Mouse (Mus musculus): Measurements from ENCODE around the gene Olfr418.
"Not testable (repeated sequence)": the region's sequence is repeated elsewhere in the genome, so short reads cannot be mapped to it uniquely, and the experiment has no call there.

Olfr418 gene

DNA sequence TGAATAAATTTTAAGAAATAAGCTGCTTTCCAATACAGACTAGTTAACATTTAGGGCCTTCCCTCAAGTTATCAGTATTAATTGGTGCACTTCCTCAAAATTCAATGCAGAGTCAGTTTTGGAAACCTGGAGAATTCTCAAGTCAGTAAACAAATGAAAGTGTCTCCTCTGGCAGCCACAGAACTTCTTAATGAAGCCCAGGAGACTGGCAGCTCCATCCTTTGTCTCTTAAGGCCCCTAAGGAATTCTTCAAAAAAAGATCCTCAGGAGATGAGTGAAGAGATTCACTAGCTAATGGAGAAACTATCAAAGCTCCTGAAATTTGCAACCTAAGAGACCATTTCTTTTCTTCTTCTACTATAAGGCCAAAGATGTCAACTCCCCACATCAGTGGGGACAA lies at the start of gene Olfr418:
TSS of gene Olfr418 (plus strand) at position 301 of the 400 bp plus-strand sequence.
- DNase-seq = no peak

DNA sequence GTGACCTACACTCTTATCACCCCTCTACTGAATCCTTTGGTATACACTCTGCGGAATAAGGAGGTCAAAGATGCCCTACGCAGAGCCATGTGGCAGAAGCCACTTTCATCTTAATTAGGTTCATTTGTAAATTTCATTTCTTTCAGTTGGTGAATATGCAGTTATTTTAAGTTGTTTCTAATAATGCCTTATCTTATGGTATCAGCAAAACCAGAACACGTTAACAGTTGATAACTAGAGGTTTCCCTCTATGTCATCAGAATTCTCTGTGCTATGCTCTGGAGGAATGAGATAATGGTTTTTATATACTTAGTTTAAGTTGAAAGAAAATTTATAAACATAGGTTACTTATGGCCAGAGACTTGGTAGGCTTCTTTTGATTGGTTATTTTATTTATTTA lies 49.3 kb upstream of the Olfr418 start:
- no peak for DNase-seq

DNA sequence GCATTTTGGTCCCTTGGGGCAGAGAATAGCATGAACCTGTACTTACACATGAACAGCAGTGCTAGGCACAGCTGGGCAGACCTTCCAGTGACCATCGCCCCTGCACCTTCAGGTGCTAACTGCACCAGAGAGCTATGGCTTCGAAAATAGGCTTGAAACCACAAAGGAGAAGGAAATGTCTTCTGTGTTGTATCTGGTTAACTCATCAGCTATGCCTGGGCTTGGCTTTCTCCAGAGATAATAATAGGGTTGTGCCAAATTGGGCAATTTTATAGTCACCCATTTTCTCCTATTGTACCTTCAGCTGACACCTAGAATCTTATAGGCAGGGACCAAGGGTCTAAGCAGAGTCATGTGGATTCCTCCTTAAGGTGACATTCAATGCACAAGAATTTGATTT lies 38.7 kb upstream of the Olfr418 start, which contains the start of gene Fcer1a:
TSS of gene Fcer1a (minus strand) at position 134 of the 400 bp plus-strand sequence.
- DNase-seq = no peak

DNA sequence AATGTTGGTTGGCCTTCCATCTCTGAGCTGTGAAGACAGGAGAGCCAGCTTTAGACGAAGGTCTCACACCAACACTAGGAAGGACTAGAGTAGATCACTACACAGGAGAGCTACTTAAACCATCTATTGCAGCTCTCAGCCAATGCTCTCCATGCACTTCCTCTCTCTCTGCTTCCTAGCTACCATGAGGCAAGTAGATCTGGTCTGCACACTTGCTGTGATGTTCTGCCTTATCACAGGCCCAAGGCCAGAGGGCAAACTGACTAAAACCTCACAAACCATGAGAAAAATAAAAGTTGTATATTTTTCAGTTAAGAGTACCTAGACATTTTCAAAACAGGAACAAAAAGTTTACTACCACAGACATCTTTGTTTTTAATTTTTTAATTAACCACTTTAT lies 28.8 kb upstream of the Olfr418 start:
- not testable (repeated sequence) for DNase-seq

DNA sequence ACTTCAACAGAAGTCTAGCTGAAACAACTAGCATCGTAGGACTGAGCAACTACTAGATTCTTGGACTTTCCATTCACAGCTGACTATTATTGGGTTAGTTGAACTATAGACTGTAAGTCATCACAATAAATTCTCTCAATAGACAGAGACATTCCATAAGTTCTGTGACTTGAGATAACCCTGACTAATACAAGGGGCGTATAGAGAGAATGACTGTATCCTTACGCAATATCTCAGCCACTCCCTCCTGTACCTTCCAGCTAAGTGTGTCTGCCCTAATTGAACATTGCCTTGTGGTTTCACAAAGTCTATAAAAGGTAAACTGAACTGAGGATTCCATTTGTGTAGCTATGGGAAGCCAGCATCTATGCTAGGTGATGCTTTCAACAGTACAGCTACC lies 15.9 kb upstream of the Olfr418 start:
- DNase-seq = no peak

DNA sequence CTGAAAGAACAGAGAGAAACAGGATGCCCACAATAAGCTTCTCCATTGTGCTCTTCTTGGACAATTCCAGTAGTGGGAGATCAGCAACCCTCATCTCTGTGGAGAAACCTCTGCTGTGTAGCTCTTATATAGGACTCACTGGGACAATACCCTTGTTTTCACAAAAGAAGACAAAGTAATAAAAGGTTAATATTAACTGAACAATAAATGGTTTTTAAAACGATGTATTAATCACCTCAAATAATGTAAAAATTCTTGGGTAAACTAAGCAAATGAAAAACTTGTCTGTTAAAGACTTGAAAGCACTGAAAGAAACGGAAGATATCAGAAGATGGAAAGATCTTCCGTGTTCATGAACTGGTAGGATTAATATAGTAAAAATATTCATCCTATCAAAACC lies 11.9 kb downstream of the Olfr418 start, which contains the start of gene Mptx2:
TSS of gene Mptx2 (minus strand) at position 101 of the 400 bp plus-strand sequence.
- no peak for DNase-seq

DNA sequence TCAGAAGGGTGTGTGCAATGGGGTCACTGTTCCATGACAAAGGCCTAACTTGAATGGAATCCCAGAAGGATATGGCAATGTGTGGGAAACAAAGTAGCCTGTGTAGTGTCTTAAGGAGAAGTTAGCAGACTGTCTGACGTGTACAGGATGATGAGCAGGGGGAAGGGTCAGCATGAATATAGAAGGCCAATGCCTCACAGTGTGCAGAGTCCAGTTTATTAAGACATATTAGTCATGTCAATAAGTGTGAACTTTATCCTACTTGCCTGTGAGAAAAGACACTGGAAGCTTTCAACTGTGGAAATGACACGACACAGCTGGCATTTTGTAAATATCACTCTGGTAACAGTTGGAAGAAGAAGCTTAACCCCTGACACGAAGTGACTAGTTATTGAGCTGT lies 37.0 kb downstream of the Olfr418 start:
- DNase-seq = not testable (repeated sequence)

DNA sequence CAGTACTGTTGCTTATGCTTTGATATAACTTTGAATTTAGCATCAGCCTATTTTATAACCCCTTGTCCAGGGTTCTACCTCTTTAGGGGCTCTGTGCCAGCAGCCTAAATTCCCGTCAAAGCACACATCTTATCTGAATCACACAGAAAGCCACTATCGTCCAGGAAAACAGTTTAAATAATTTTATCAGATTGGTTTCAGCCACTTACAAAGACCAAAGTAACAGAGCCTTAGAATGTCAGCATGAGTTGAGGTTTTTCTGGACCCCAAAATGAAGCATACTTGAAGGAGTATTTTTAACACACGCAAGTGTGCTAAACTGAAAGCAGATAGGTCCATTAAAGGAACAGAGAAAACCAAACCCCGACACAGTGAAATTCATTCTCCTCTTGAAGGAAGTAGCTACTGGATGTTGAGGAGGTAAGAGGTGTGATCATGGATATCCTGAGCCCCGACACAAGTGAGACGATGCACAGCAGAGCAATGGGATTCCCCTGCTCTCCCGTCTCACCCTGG lies 47.8 kb downstream of the Olfr418 start:
- DNase-seq = not testable (repeated sequence)

DNA sequence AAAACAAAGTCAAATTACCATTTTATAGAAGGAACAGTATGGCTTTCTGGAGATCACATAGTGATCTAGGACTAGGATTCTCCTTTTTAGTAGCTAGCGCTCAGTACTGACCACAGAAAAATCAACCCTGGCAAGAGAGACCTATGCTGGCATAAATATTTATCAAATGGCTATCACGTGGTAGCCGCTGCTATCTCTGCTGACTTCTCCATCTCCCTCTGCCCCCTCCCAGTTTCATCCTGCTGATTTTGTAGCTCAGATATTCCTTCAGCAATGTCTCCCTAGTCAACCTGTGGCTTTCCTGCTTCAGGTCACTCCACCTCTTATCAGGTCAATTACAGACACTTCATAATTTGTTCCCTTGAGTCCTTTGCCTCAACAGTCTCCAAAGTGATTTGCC lies 49.9 kb downstream of the Olfr418 start:
- no peak for DNase-seq

DNA sequence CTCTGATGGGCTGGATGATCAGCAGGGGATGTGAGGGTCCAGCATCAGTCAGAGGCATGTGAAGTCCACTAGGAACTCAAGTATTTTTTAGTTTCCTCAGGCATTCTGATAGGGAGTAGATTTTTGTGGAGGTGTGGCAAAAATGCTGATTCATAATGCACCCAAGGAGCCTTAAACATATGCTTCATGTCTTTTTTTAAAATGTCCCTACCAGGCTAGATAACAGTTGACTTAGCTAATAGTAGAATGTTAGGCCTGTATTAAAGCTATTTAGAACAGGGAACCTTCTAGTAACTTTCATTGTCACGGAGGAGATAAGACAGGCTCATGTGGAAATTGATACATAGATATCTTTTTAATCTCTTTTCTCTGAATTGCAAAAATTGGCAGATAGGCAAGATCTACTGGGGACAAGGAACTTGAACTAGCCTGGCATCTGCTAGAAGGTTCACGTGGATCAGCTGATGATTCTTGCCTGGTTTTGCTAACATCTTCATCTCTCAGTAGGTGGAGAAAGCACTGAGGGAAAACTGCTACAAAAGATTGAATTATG lies 52.2 kb downstream of the Olfr418 start:
- no peak for DNase-seq

DNA sequence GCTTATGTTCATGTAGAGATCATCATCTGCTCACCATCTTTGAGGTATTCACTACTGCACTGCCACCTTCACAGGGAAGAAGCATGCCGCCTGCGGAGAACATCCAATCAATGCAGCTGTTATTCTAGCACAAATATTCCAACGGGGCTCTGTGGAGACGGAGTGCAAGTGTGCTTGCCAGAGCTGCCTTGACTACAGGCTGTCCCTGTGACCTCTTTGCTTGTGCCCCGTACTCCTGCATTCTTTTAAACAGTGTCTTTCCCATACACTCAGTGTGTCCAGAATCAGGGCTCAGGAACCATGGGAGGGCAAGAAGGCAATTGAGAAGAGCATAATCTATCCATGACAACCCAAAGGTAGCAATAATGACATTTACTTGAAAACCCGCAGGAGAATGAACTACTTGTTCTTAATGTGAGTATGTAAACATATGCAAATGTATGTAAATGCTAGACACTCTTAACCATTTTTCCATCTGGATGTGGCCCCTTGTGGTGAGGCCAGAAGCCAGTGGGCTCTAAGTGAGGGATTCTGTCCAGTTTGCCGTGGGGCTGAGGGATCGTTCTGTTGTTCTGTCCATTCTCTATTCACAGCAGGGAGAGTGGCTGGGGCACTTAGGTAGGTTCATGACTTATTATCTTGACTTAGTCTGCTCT lies 55.9 kb downstream of the Olfr418 start:
- no peak for DNase-seq

DNA sequence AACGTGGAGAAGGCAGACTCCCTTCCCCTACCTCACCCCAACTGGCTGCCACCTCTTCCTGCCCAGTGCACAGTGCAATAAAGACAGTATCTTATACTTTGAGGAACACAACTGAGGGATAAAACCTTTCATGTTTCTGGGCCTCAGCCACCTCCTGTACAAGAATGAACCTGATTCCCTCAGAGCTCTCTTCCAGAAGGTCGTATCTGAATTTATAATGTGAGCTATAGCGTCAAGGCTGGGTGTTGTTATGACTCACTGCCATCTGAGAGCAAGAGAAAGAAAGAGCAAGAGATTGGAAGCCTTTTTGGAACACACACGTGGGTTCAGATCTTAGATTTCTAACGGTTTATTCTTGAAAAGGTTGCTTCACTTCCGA lies 56.4 kb downstream of the Olfr418 start:
- no peak for DNase-seq

Measured in cerebellum, adult 9-10 months (tissue).